Mouse (Mus musculus) kidney, embryonic 15.5 days (tissue): ENCODE measurements around the gene Nrn1l. TPM values are rescaled to one million over a fixed set of nuclear protein-coding genes. Genes with fewer than 3 reads are reported as not detected.

Source experiments
- ATAC-seq: fragments of 200-750 bp; cut with Nextera tagmentation; replicated peaks from 2 replicates; pipeline ENCODE4 v1.8.0; 2017; ENCODE audit warnings: moderate TSS enrichment; ENCODE audit not compliant: low FRiP score
- H3K27ac ChIP-seq: fragments of 300-500 bp; sonication (generic); 2 replicates; pipeline ENCODE4 v1.5.1; 2015; ENCODE audit warnings: mild to moderate bottlenecking, inconsistent platforms
- H3K27me3 ChIP-seq: fragments of 300-500 bp; sonication (generic); 2 replicates; pipeline ENCODE4 v1.6.1; 2015; ENCODE audit warnings: inconsistent platforms
- H3K36me3 ChIP-seq: fragments of 300-500 bp; sonication (generic); 2 replicates; pipeline ENCODE4 v1.6.1; 2015; ENCODE audit warnings: inconsistent platforms
- H3K4me1 ChIP-seq: fragments of 300-500 bp; sonication (generic); 2 replicates; pipeline ENCODE4 v1.6.1; 2015; ENCODE audit warnings: inconsistent platforms
- H3K4me2 ChIP-seq: fragments of 300-500 bp; sonication (generic); 2 replicates; pipeline ENCODE4 v1.6.1; 2015; ENCODE audit warnings: moderate library complexity, mild to moderate bottlenecking, inconsistent platforms
- H3K4me3 ChIP-seq: fragments of 300-500 bp; sonication (generic); replicated peaks from 2 replicates; pipeline ENCODE4 v1.5.1; 2015; ENCODE audit warnings: mild to moderate bottlenecking, inconsistent platforms
- H3K9ac ChIP-seq: fragments of 300-500 bp; sonication (generic); 2 replicates; pipeline ENCODE4 v1.6.1; 2015; ENCODE audit warnings: mild to moderate bottlenecking, inconsistent platforms
- H3K9me3 ChIP-seq: fragments of 300-500 bp; sonication (generic); replicated peaks from 2 replicates; pipeline ENCODE4 v1.6.1; 2016; ENCODE audit warnings: inconsistent platforms
- WGBS: fragments of 180-500 bp; shearing (Covaris S2); methylation state at CpG from one replicate; pipeline ENCODE4 v1.1.7; 2015; ENCODE audit warnings: mixed read lengths; 5-methylcytosine and 5-hydroxymethylcytosine counted together
- polyA plus RNA-seq: library from polyadenylated mRNA; unstranded; fragments of >200 nt; fragmentation: Nextera tagmentation; extraction: Ambion mirVana; gene quantifications from 2 replicates; pipeline ENCODE4 v1.2.1, GENCODE M21; 2015

Gene Nrn1l
- polyA plus RNA-seq, 1 experiment from 2014 or later = 0.92 TPM

GRCm38 (mm10) chr8:105900180-105900940, 7.0 kb downstream of the Nrn1l start, which contains the start of gene Pskh1:
TSS of gene Pskh1 (plus strand) at chr8:105900441.
- Histone ChIP-seq H3K9ac (peak within 1 kb of the TSS; percentile 100), H3K9me3 (no peaks in the 10 kb centered on the region), H3K27ac (peak within 1 kb of the TSS; percentile 91), H3K4me3 (peak within 1 kb of the TSS; percentile 94), H3K27me3 (no peaks in the 10 kb centered on the region), H3K4me2 (peak within 1 kb of the TSS; percentile 72), H3K36me3 (peaks cover 9% of the 10 kb centered on the region; the same call in 1 of the 2 replicates), H3K4me1 (peaks cover 12% of the 10 kb centered on the region)
- ATAC-seq = peak; percentile 96
- under 1% methylated on average over 68 of the region's 68 CpGs for WGBS

GRCm38 (mm10) chr8:105900941-105901616, 7.7 kb downstream of the Nrn1l start:
- Histone ChIP-seq H3K4me3 (peak overlapping the region; percentile 94), H3K9me3 (no peaks in the 10 kb centered on the region), H3K9ac (peak overlapping the region; percentile 100), H3K36me3 (peaks cover 8% of the 10 kb centered on the region; the same call in 1 of the 2 replicates), H3K27me3 (no peaks in the 10 kb centered on the region), H3K4me1 (peaks cover 12% of the 10 kb centered on the region), H3K27ac (peak overlapping the region; percentile 91), H3K4me2 (peak overlapping the region; percentile 72)
- 30% methylated on average over 16 of the region's 16 CpGs for WGBS
- ATAC-seq = 0 out of 2 replicates have a peak, but pooled peaks have one; percentile 8

GRCm38 (mm10) chr8:105919390-105919789, 26.0 kb downstream of the Nrn1l start:
- H3K27ac ChIP-seq = no peak overlapping the region
- no peak overlapping the region for H3K4me3 ChIP-seq
- ATAC-seq = no peak
- H3K27me3 ChIP-seq = no peaks in the 10 kb centered on the region
- H3K36me3 ChIP-seq = peaks cover 48% of the 10 kb centered on the region
- H3K4me1 ChIP-seq = no peaks in the 10 kb centered on the region
- WGBS = 84% methylated on average over 3 of the region's 3 CpGs
- no peak overlapping the region for H3K9ac ChIP-seq
- no peaks in the 10 kb centered on the region for H3K9me3 ChIP-seq
- H3K4me2 ChIP-seq = no peak overlapping the region

GRCm38 (mm10) chr8:105925123-105925522, 31.8 kb downstream of the Nrn1l start:
- no peak overlapping the region for H3K4me2 ChIP-seq
- H3K36me3 ChIP-seq = peaks cover 34% of the 10 kb centered on the region
- H3K27me3 ChIP-seq = no peaks in the 10 kb centered on the region
- H3K4me1 ChIP-seq = no peaks in the 10 kb centered on the region
- no peak overlapping the region for H3K4me3 ChIP-seq
- no peak overlapping the region for H3K9ac ChIP-seq
- no peak overlapping the region for H3K27ac ChIP-seq
- ATAC-seq = no peak
- WGBS = 73% methylated on average over 3 of the region's 3 CpGs
- no peaks in the 10 kb centered on the region for H3K9me3 ChIP-seq

GRCm38 (mm10) chr8:105930602-105931001, 37.2 kb downstream of the Nrn1l start:
- H3K9ac ChIP-seq = no peak overlapping the region
- no peak overlapping the region for H3K27ac ChIP-seq
- no peaks in the 10 kb centered on the region for H3K27me3 ChIP-seq
- H3K4me1 ChIP-seq = peaks cover 1% of the 10 kb centered on the region; the same call in 1 of the 2 replicates
- ATAC-seq = peak; percentile 31; the same call in 1 of the 2 replicates
- WGBS = 25% methylated on average over 8 of the region's 8 CpGs
- peaks cover 54% of the 10 kb centered on the region for H3K36me3 ChIP-seq
- no peaks in the 10 kb centered on the region for H3K9me3 ChIP-seq
- no peak overlapping the region for H3K4me3 ChIP-seq
- no peak overlapping the region for H3K4me2 ChIP-seq

- no peaks in the 10 kb centered on the region for H3K9me3 ChIP-seq
Measured at GRCm38 (mm10) chr8:105931271-105931670, 37.9 kb downstream of the Nrn1l start.

GRCm38 (mm10) chr8:105932525-105932924, 39.2 kb downstream of the Nrn1l start:
- Histone ChIP-seq H3K36me3 (peaks cover 41% of the 10 kb centered on the region), H3K27ac (no peak overlapping the region), H3K9me3 (no peaks in the 10 kb centered on the region), H3K4me1 (peaks cover 12% of the 10 kb centered on the region), H3K4me3 (no peak overlapping the region), H3K4me2 (no peak overlapping the region), H3K27me3 (no peaks in the 10 kb centered on the region), H3K9ac (no peak overlapping the region)
- ATAC-seq = no peak
- WGBS = 88% methylated on average over 11 of the region's 11 CpGs

More at GRCm38 (mm10) chr8:105931271-105931670, 37.9 kb downstream of the Nrn1l start:
- H3K4me1 ChIP-seq = peaks cover 7% of the 10 kb centered on the region
- H3K4me3 ChIP-seq = no peak overlapping the region
- ATAC-seq = no peak
- 93% methylated on average over 3 of the region's 3 CpGs for WGBS
- H3K4me2 ChIP-seq = no peak overlapping the region
- H3K27ac ChIP-seq = no peak overlapping the region
- no peaks in the 10 kb centered on the region for H3K27me3 ChIP-seq
- peaks cover 48% of the 10 kb centered on the region for H3K36me3 ChIP-seq
- no peak overlapping the region for H3K9ac ChIP-seq

- no peak within 1 kb of the TSS for H3K4me3 ChIP-seq
- ATAC-seq = no peak
- no peak within 1 kb of the TSS for H3K9ac ChIP-seq
- no peaks in the 10 kb centered on the region for H3K27me3 ChIP-seq
- no peak within 1 kb of the TSS for H3K4me2 ChIP-seq
- no peaks in the 10 kb centered on the region for H3K9me3 ChIP-seq
- WGBS = 97% methylated on average over 2 of the region's 2 CpGs
- H3K36me3 ChIP-seq = peaks cover 39% of the 10 kb centered on the region
- H3K27ac ChIP-seq = no peak within 1 kb of the TSS
- peaks cover 22% of the 10 kb centered on the region for H3K4me1 ChIP-seq
Measured at GRCm38 (mm10) chr8:105933762-105934161, 40.4 kb downstream of the Nrn1l start, which contains the start of gene Ctrl. TSS of gene Ctrl (minus strand) at chr8:105933862.

GRCm38 (mm10) chr8:105935105-105935504, 41.7 kb downstream of the Nrn1l start:
- no peak overlapping the region for H3K4me3 ChIP-seq
- peaks cover 30% of the 10 kb centered on the region for H3K36me3 ChIP-seq
- H3K27me3 ChIP-seq = no peaks in the 10 kb centered on the region
- H3K27ac ChIP-seq = no peak overlapping the region
- H3K4me2 ChIP-seq = no peak overlapping the region
- peaks cover 22% of the 10 kb centered on the region for H3K4me1 ChIP-seq
- no peaks in the 10 kb centered on the region for H3K9me3 ChIP-seq
- no peak for ATAC-seq
- WGBS = 83% methylated on average over 6 of the region's 6 CpGs
- no peak overlapping the region for H3K9ac ChIP-seq

- H3K4me1 ChIP-seq = peaks cover 22% of the 10 kb centered on the region
- no peaks in the 10 kb centered on the region for H3K27me3 ChIP-seq
- peak overlapping the region; percentile 91 for H3K27ac ChIP-seq
- H3K9me3 ChIP-seq = no peaks in the 10 kb centered on the region
- no peak for ATAC-seq
- peak overlapping the region; percentile 92 for H3K4me3 ChIP-seq
- H3K4me2 ChIP-seq = peak overlapping the region; percentile 97
- WGBS = 28% methylated on average over 7 of the region's 7 CpGs
- H3K9ac ChIP-seq = peak overlapping the region; percentile 68
- peaks cover 26% of the 10 kb centered on the region for H3K36me3 ChIP-seq
Measured at GRCm38 (mm10) chr8:105935863-105936603, 42.7 kb downstream of the Nrn1l start.

- peaks cover 23% of the 10 kb centered on the region for H3K36me3 ChIP-seq
- H3K4me3 ChIP-seq = peak overlapping the region; percentile 92
- H3K27me3 ChIP-seq = no peaks in the 10 kb centered on the region
- H3K27ac ChIP-seq = peak overlapping the region; percentile 91
- H3K4me1 ChIP-seq = peaks cover 22% of the 10 kb centered on the region
- peak overlapping the region; percentile 97 for H3K4me2 ChIP-seq
- WGBS = under 1% methylated on average over 30 of the region's 30 CpGs
- peak; percentile 92 for ATAC-seq
- H3K9ac ChIP-seq = peak overlapping the region; percentile 68
- no peaks in the 10 kb centered on the region for H3K9me3 ChIP-seq
Measured at GRCm38 (mm10) chr8:105936866-105937475, 43.6 kb downstream of the Nrn1l start.
